Mouse (Mus musculus) regulatory T cell (primary cell): ENCODE data around the gene Igf1r.

Source experiments
- in situ Hi-C: fragments of 300-600 bp; cut with MboI, MseI; formaldehyde crosslinking; loops from one replicate; pipeline ENCODE4 v1.15.1; 2025; ENCODE audit warnings: high pct_unique_total_duplicates

The Igf1r gene

GRCm38 (mm10) chr7:68153269-68153668 lies 200.6 kb downstream of the Igf1r start:
- in situ Hi-C loops: loop anchor here (10.0 kb wide), 1 partner anchor 682 kb away; no protein-coding TSS in a partner anchor

GRCm38 (mm10) chr7:68154588-68154987 lies 202.0 kb downstream of the Igf1r start:
- in situ Hi-C loops: loop anchor here (10.0 kb wide), 1 partner anchor 680 kb away; no protein-coding TSS in a partner anchor

GRCm38 (mm10) chr7:68160094-68160791 lies 207.6 kb downstream of the Igf1r start:
- in situ Hi-C loops: no loop called here

- in situ Hi-C loops: no loop called here
Measured at GRCm38 (mm10) chr7:68164074-68164473, 211.4 kb downstream of the Igf1r start.

GRCm38 (mm10) chr7:68172776-68173175 lies 220.1 kb downstream of the Igf1r start:
- in situ Hi-C loops: no loop called here

GRCm38 (mm10) chr7:68179672-68180071 lies 227.0 kb downstream of the Igf1r start:
- in situ Hi-C loops: no loop called here

GRCm38 (mm10) chr7:68181104-68181503 lies 228.5 kb downstream of the Igf1r start:
- in situ Hi-C loops: no loop called here

- in situ Hi-C loops: no loop called here
Measured at GRCm38 (mm10) chr7:68182025-68182424, 229.4 kb downstream of the Igf1r start.

GRCm38 (mm10) chr7:68182773-68183172 lies 230.1 kb downstream of the Igf1r start:
- in situ Hi-C loops: no loop called here

- in situ Hi-C loops: no loop called here
Measured at GRCm38 (mm10) chr7:68183421-68183820, 230.8 kb downstream of the Igf1r start.

GRCm38 (mm10) chr7:68189211-68189610 lies 236.6 kb downstream of the Igf1r start:
- in situ Hi-C loops: no loop called here

- in situ Hi-C loops: no loop called here
Measured at GRCm38 (mm10) chr7:68189691-68190456, 237.2 kb downstream of the Igf1r start.

- in situ Hi-C loops: no loop called here
Measured at GRCm38 (mm10) chr7:68193958-68194695, 241.5 kb downstream of the Igf1r start.

GRCm38 (mm10) chr7:68199609-68200008 lies 247.0 kb downstream of the Igf1r start:
- in situ Hi-C loops: no loop called here

GRCm38 (mm10) chr7:68205776-68206427 lies 253.3 kb downstream of the Igf1r start:
- in situ Hi-C loops: no loop called here

- in situ Hi-C loops: no loop called here
Measured at GRCm38 (mm10) chr7:68209039-68209438, 256.4 kb downstream of the Igf1r start.

- in situ Hi-C loops: no loop called here
Measured at GRCm38 (mm10) chr7:68210417-68210816, 257.8 kb downstream of the Igf1r start.

GRCm38 (mm10) chr7:68211883-68212282 lies 259.3 kb downstream of the Igf1r start:
- in situ Hi-C loops: no loop called here

GRCm38 (mm10) chr7:68213842-68214241 lies 261.2 kb downstream of the Igf1r start:
- in situ Hi-C loops: no loop called here

- in situ Hi-C loops: no loop called here
Measured at GRCm38 (mm10) chr7:68215522-68216070, 263.0 kb downstream of the Igf1r start.

GRCm38 (mm10) chr7:68218879-68219278 lies 266.3 kb downstream of the Igf1r start:
- in situ Hi-C loops: no loop called here
